Mouse (Mus musculus) lung, postnatal 36 days (tissue): ENCODE measurements around the gene Tinf2.

Experiments
- DNase-seq: peaks from one replicate; pipeline ENCODE4 v3.0.0; 2022; ENCODE audit warnings: mixed read lengths

The Tinf2 gene

GRCm38 (mm10) chr14:55629312-55629711 lies 52.3 kb downstream of the Tinf2 start:
- peak; percentile 76 for DNase-seq

GRCm38 (mm10) chr14:55628077-55628827 lies 53.4 kb downstream of the Tinf2 start:
- no peak for DNase-seq
